Mouse (Mus musculus) megakaryocyte-erythroid progenitor cell, adult 5-6 weeks (primary cell): Measurements from ENCODE around the gene Mrps25. TPM values are rescaled to one million over a fixed set of nuclear protein-coding genes. Genes with fewer than 3 reads are reported as not detected.

Experiments
- ATAC-seq: replicated peaks from 2 replicates; pipeline ENCODE4 v1.8.0; 2016; ENCODE audit warnings: mild to moderate bottlenecking, inconsistent platforms; ENCODE audit not compliant: severe bottlenecking, poor library complexity, low FRiP score, low TSS enrichment
- total RNA-seq, 2 experiments: library from RNA; stranded (forward) in 1 of 2; stranded (reverse) in 1 of 2; fragments of 200-1000, 215-1000 nt in 1 of 2; fragments of >200 nt in 1 of 2; fragmentation: Nextera tagmentation in 1 of 2; gene quantifications; 2 replicates each; pipeline ENCODE4 v1.2.3; 2014 to 2017

The Mrps25 gene
- 61.2 and 102 TPM in 2 replicates for total RNA-seq (2014; fragmentation: Nextera tagmentation)
- total RNA-seq (2017), result 41.7 and 59.3 TPM in 2 replicates

DNA sequence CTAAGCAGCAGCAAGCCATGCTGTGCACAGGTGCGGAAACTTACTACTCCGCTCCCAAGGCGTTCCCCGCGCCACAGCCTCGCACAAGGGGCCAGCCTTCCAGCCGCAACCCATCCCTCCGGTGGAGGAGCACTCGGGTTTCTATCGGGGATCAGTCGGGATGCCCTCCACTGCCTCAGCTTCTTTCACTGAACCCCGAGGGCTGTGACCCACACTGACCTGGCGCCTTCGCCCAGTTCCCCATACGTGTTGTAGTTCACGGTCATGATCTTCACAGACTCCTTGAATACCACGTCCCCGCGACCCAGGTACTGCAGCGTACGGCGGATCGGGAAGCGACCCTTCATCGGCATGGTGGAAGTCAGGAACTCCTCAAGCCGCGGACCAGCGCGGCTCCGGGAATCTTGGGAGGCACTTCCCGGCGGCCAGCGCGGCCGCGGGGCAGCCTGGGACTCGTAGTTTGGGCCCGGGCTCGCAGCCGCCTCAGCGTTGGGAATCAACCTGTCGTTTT, at the start of gene Mrps25:
TSS of gene Mrps25 (minus strand) at position 413 of the 511 bp plus-strand sequence.
- ATAC-seq, result peak; percentile 82

- ATAC-seq, result no peak
Observed at GRCm38 (mm10) chr6:92231762-92232161, 47.9 kb upstream of the Mrps25 start.

DNA sequence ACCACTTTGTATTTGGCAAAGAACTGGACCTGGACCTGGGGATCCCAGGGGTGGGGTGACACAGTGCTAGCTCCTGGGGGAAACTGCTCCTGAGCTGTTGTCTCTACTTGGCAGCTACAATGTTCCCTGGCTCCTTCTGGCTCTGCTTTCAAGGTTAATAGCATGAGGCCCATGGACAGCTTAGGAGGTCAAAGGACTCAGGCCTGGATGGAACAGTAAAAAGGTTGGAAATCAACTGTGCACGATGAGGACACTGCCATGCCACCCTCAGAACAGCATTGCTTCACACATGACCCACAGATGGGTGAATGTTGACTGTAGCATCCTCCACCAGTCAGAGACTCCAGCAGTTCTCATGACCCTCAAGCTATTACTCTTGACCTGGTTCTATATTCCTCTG, 47.5 kb upstream of the Mrps25 start:
- no peak for ATAC-seq

DNA sequence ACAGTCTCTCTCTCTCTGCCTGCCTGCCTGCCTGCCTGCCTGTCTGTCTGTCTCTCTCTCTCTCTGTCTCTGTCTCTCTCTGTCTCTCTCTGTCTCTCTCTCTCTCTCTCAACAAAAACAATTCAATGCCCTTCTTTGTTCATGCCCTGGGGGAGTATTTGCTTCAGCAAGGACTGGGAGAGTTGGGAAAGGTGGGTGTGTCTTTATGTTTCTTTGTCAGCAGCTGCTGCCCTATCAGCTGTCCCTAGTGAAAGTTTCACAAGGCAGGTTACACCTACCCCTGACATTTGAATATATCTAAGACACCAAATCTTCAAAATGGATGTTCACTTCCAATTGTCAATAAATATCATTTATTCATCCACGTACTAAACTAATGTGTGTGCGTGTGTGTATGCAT, 45.8 kb upstream of the Mrps25 start:
- ATAC-seq, result no peak

- ATAC-seq, result no peak
Observed at GRCm38 (mm10) chr6:92229103-92229502, 45.3 kb upstream of the Mrps25 start.

DNA sequence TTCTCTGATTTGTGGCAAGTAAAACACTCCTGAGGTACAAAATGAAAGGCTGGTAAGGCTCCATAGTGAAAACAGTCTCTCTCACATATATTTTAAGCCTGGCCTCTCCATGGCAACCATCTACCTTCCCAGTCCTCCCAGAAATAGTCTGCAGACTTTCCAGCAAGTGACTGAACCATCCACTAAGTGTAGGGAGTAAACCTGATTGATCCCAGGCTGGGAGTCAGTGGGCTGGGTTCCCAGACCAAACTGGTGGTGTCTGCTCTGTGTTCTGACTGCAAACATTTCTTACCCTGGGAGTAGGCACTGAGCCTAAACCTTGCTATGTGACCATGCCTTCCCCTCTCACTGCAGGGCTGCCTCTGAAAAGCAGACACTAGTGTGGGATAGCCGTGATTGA, 41.1 kb upstream of the Mrps25 start:
- ATAC-seq, result no peak

- no peak for ATAC-seq
Observed at GRCm38 (mm10) chr6:92222021-92222420, 38.2 kb upstream of the Mrps25 start.

DNA sequence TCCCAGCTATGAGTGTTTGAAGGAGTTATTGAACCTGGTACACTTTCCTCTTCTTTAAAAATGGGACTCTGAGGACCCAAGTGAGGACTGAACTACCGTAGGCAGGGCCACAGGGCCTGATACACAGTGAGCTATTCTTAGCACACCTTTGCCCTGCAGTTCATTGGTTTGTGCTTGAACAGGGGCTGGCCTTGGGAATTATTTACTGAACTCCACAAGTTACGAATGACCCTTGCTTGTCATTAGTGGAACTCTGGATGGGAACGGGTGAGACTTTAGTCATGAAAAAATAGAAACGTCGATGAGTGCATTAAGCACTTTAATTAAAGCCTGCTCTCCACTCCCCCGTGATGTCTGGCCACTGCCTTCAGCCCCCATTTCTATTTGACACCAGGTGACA, 37.8 kb upstream of the Mrps25 start:
- ATAC-seq, result no peak

DNA sequence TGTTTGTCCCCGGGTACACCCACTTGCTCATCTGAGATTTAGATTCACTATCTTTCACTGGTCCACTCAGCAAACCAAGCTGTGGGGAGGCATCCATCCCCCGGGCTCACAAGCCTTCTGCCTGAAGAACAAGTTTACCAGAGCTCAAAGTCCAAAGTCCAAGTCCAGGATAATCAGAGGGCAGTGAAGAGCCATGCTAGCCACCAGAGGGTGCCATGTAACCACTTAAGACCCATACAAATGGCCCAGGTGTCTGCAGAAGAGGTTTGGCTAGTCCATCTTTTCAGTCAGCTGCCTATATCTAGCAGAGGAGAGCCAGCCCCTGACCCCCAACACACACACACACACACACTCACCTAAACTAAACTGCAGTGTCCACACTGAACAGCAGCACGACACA, 35.6 kb upstream of the Mrps25 start:
- peak; percentile 61 for ATAC-seq

- peak; percentile 96 for ATAC-seq
Observed at GRCm38 (mm10) chr6:92214773-92215449, 31.1 kb upstream of the Mrps25 start, which contains the start of gene Rbsn. Gene Rbsn (minus strand): TSS chr6:92214925.

- peak; percentile 72 for ATAC-seq
Observed at GRCm38 (mm10) chr6:92214055-92214772, 30.4 kb upstream of the Mrps25 start.

DNA sequence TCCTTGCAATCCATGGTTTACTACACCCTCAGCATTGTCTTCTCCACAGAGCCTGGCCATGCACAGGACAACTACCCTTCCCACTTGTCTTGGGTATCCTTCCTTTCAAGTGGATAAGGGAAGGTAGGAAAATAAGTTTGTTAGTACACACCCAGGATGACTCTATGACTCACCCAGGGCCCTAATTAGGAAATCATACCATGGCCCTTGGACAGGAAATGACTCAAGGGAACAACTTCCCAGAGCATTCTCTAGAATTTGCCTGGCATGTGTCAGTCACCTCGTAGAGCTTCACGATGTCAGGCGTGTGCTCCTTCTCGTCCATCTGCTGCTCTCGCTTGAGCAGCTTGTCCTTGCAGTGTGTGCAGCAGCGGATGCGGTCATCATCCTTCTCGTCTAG, 15.6 kb upstream of the Mrps25 start:
- no peak for ATAC-seq

GRCm38 (mm10) chr6:92184178-92184577, 345 bp upstream of the Mrps25 start:
- peak; percentile 65 for ATAC-seq

DNA sequence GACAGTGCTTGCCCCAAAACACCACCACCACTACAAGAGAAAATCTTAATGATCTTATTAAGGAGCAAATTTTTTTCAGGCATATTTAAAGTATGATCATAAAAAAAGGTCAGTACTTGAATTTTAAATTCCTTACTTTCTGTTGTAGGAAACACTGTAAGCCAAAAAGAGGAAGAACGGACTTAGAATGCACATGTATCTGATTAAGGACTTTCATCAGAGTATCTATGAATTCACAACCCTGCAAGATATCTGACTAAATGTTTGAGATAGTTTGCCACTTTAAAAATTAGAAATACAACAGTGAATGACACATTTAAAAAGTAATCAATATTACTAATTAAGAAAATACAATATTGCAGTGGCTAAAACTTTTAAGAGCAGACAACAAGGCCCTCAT, 7.4 kb downstream of the Mrps25 start:
- ATAC-seq, result no peak

GRCm38 (mm10) chr6:92162724-92163123, 21.1 kb downstream of the Mrps25 start:
- ATAC-seq, result no peak

- ATAC-seq, result no peak
Observed at GRCm38 (mm10) chr6:92158801-92159200, 25.0 kb downstream of the Mrps25 start.

- ATAC-seq, result no peak
Observed at GRCm38 (mm10) chr6:92153774-92154173, 30.1 kb downstream of the Mrps25 start.

GRCm38 (mm10) chr6:92145881-92146280, 38.0 kb downstream of the Mrps25 start:
- ATAC-seq, result no peak

DNA sequence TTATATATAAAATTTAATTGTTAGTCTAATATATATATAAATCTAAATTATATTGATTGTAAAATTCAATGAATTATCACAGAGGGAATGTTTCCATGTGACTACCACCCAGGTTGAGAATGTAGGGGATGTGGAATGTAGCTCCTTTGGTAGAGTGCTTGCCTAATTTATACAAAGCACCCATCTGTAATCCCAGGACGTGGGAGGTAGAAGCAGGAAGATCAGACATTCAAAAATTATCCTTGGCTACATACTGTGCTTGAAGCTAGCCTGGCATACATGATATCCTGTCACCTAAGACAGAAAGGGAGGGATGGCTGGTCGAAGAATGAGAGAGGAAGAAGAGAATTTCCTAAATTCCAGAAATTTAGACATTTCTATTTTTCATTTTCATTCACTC, 47.5 kb downstream of the Mrps25 start:
- ATAC-seq, result no peak

- ATAC-seq, result no peak
Observed at GRCm38 (mm10) chr6:92133617-92134016, 50.2 kb downstream of the Mrps25 start.
